ENCODE assay signal across 9 mouse cellular contexts in the genomic region with DNA sequence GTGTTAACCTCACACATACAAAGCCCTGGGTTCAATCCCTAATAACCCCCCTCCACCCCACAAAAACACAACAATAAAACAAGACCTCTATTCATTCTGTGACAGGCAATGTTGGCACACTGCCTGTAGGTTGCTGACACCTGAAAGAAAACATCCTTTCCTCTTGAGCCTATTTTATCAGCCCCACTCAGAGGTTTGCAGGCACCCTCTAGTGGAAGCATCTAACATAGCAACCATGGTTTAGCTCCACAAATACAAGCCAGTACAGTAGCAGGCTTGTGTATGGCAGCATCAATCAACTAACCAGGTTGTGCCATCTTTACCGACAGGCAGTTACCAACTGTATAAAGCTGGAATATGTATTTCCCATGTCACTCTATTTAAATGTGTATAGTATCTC. TPM values are rescaled to one million over a fixed set of nuclear protein-coding genes. Genes with fewer than 3 reads are reported as not detected.
A peak's percentile ranks its signal among the peaks of the same experiment; 100 is the strongest.
DNase-seq lines count a peak whose midpoint lies in the region; ATAC-seq and TF ChIP-seq lines count a peak whose summit lies in the region.
"Had no signal": no experiment of that assay in that cellular context is flagged by ENCODE, and none has a peak within 500 bp of the region (broad histone marks: within the 10 kb centered on the region; RNA-seq: fewer than 3 reads in every experiment).

No protein-coding gene starts in this region.

- H3K27me3 ChIP-seq in intestine, embryonic 14.5 days (replicated peaks; ENCODE audit: control insufficient read depth, insufficient read depth, low read length): no peaks in the 10 kb centered on the region
- H3K27me3 ChIP-seq: limb, embryonic 13.5 days had no signal

- no peak overlapping the region for H3K4me2 ChIP-seq in intestine, embryonic 14.5 days (ENCODE audit: low read length)
- H3K4me2 ChIP-seq: limb, embryonic 13.5 days had no signal

- H3K36me3 ChIP-seq in intestine, embryonic 14.5 days (ENCODE audit: control insufficient read depth, insufficient read depth, low read length): no peaks in the 10 kb centered on the region
- H3K36me3 ChIP-seq: limb, embryonic 13.5 days had no signal

- H3K4me1 ChIP-seq in cortical plate, adult 2 months (ENCODE audit: control insufficient read depth, insufficient read depth, low read length): peaks cover 3% of the 10 kb centered on the region
- H3K4me1 ChIP-seq in intestine, embryonic 14.5 days (replicated peaks; ENCODE audit: control insufficient read depth, insufficient read depth, low read length): no peaks in the 10 kb centered on the region
- H3K4me1 ChIP-seq: limb, embryonic 13.5 days had no signal

- 0 out of 2 replicates have a peak, but pooled peaks have one; percentile 23 for ATAC-seq in intestine, embryonic 14.5 days (replicated peaks; ENCODE audit: low FRiP score, low TSS enrichment, low read depth)

- H3K9ac ChIP-seq in intestine, embryonic 14.5 days (ENCODE audit: low read length): no peak overlapping the region
- H3K9ac ChIP-seq: limb, embryonic 13.5 days had no signal

- no peak overlapping the region for H3K4me3 ChIP-seq in cortical plate, adult 2 months (ENCODE audit: insufficient read depth, low read length)
- H3K4me3 ChIP-seq in intestine, embryonic 14.5 days (ENCODE audit: low read depth, low read length): no peak overlapping the region
- H3K4me3 ChIP-seq: limb, embryonic 13.5 days had no signal

- TF ChIP-seq CTCF in cortical plate, adult 2 months (IDR thresholded peaks at IDR 0.05; ENCODE audit: extremely low read depth, insufficient read depth, low read length): peak; percentile 73

- DNase-seq in heart, adult 8-10 months (ENCODE audit: low spot score): peak; percentile 39
- no peak for DNase-seq in heart, postnatal 25 days (ENCODE audit: low spot score)
- peak; percentile 48 for DNase-seq in 3T3-L1 (ENCODE audit: low read depth, low spot score)
- DNase-seq in MN1 (ENCODE audit: low spot score): peak; percentile 37
- DNase-seq in intestine, embryonic 14.5 days (ENCODE audit: low spot score): no peak
- peak; percentile 47 for DNase-seq in mesoderm, embryonic 11.5 days (ENCODE audit: low read depth, low spot score)
- no peak for DNase-seq in gastrocnemius, postnatal 25 days

- 37% methylated on average over 1 of the region's 1 CpGs for WGBS in intestine, embryonic 14.5 days

- H3K9me3 ChIP-seq in intestine, embryonic 14.5 days (ENCODE audit: control insufficient read depth, low read length): no peaks in the 10 kb centered on the region
- H3K9me3 ChIP-seq: limb, embryonic 13.5 days had no signal

- no peak overlapping the region for H3K27ac ChIP-seq in cortical plate, adult 2 months (ENCODE audit: insufficient read depth, low read length)
- no peak overlapping the region for H3K27ac ChIP-seq in intestine, embryonic 14.5 days (ENCODE audit: low read depth)
- H3K27ac ChIP-seq: limb, embryonic 13.5 days had no signal

- no peak for TF ChIP-seq POLR2A in cortical plate, adult 2 months (IDR thresholded peaks at IDR 0.05; ENCODE audit: extremely low read depth, insufficient read depth, low read length)

- intact Hi-C loops in heart, postnatal 25 days (cut with DNase I): loop anchor here (2.0 kb wide), 1 partner anchor 41 kb away; no protein-coding TSS in a partner anchor

RNA-seq across cellular contexts. Expression of a gene that starts 23.0 kb away (rescaled TPM):
- 1 to 10 TPM; 2.9 to 3.9 (median 3.3) TPM for total RNA-seq in heart, adult 8-10 months (2022)
- 1 to 10 TPM; 2.5 to 3.0 TPM for total RNA-seq in heart, postnatal 25 days (2021)
- 2.2 and 2.3 TPM in 2 replicates for polyA plus RNA-seq in cortical plate, adult 2 months (2012; rRNA removed)
- 0.41 and 0.52 TPM in 2 replicates for polyA plus RNA-seq in intestine, embryonic 14.5 days (2014; fragmentation: Nextera tagmentation; extraction: Ambion mirVana)
- total RNA-seq in gastrocnemius, postnatal 25 days (2021): 1 to 10 TPM; 4.5 to 5.5 TPM
- polyA plus RNA-seq: limb, embryonic 13.5 days had no signal

RNA-seq across cellular contexts. Expression of a gene that starts 46.3 kb away (rescaled TPM):
- total RNA-seq in heart, adult 8-10 months (2022): 1 to 10 TPM; 1.6 to 4.8 (median 2.1) TPM
- total RNA-seq in heart, postnatal 25 days (2021): 1 to 10 TPM; 3.2 to 3.7 TPM
- polyA plus RNA-seq in cortical plate, adult 2 months (2012; rRNA removed): 767 and 768 TPM in 2 replicates
- 16.2 and 19.0 TPM in 2 replicates for polyA plus RNA-seq in intestine, embryonic 14.5 days (2014; fragmentation: Nextera tagmentation; extraction: Ambion mirVana)
- total RNA-seq in gastrocnemius, postnatal 25 days (2021): 1 to 10 TPM; 1.2 to 1.4 TPM

RNA-seq across cellular contexts. Expression of a gene that starts 56.3 kb away (rescaled TPM):
- total RNA-seq in heart, adult 8-10 months (2022): not detected
- total RNA-seq in heart, postnatal 25 days (2021): not detected
- 0.10 and 0.13 TPM in 2 replicates for polyA plus RNA-seq in cortical plate, adult 2 months (2012; rRNA removed)
- polyA plus RNA-seq in intestine, embryonic 14.5 days (2014; fragmentation: Nextera tagmentation; extraction: Ambion mirVana): 1.1 and 1.7 TPM in 2 replicates
- not detected for total RNA-seq in gastrocnemius, postnatal 25 days (2021)

Comparison
In these comparisons a context has a peak if more than half of its experiments do, and no peak if none do; other contexts are left out.
1. DNase-seq: peak in heart, adult 8-10 months (single experiment), 3T3-L1 (single experiment), MN1 (single experiment) and mesoderm, embryonic 11.5 days (single experiment); none in heart, postnatal 25 days (single experiment), intestine, embryonic 14.5 days (single experiment) and gastrocnemius, postnatal 25 days (single experiment).